In genomic region chr8:124937293-124937692, GRCm38 (mm10) we compare ENCODE assay signal across 23 mouse cellular contexts. TPM values are rescaled to one million over a fixed set of nuclear protein-coding genes. Genes with fewer than 3 reads are reported as not detected.
DNase-seq lines count a peak whose midpoint lies in the region; ATAC-seq lines count a peak whose summit lies in the region.
"Had no signal": no experiment of that assay in that cellular context is flagged by ENCODE, and none has a peak within 500 bp of the region (broad histone marks: within the 10 kb centered on the region; RNA-seq: fewer than 3 reads in every experiment).

No protein-coding gene starts in this region.

- H3K9ac ChIP-seq in heart, embryonic 15.5 days = no peak overlapping the region
- H3K9ac ChIP-seq: forebrain, embryonic 13.5 days; forebrain, postnatal 0 days had no signal

- H3K27me3 ChIP-seq in heart, embryonic 15.5 days = no peaks in the 10 kb centered on the region
- H3K27me3 ChIP-seq in limb, embryonic 10.5 days (ENCODE audit: low read depth, poor library complexity, severe bottlenecking) = no peaks in the 10 kb centered on the region
- H3K27me3 ChIP-seq: forebrain, embryonic 13.5 days had no signal

- peak; percentile 50 for DNase-seq in gastrocnemius, adult 18-20 months (ENCODE audit: low spot score)
- no peak for DNase-seq in gastrocnemius, postnatal 36 days
- peak; percentile 58 to 76 for DNase-seq in heart, adult 18-20 months
- DNase-seq in heart, postnatal 4 days = no peak
- DNase-seq in embryo, embryonic 10.5 days (ENCODE audit: low spot score) = no peak
- DNase-seq in limb, embryonic 10.5 days (ENCODE audit: low spot score) = no peak
- DNase-seq: adrenal gland, postnatal 10 days; B cell, adult 2 months; cerebellum, adult 11-12 months; cerebellum, adult 9-11 months; cerebellum, postnatal 36 days; forebrain, postnatal 0 days; gastrocnemius, postnatal 10 days; kidney, adult 8-10 months had no signal

- peaks cover 9% of the 10 kb centered on the region; the same call in 1 of the 2 replicates for H3K36me3 ChIP-seq in heart, embryonic 15.5 days
- peaks cover 56% of the 10 kb centered on the region for H3K36me3 ChIP-seq in limb, embryonic 10.5 days

- WGBS in heart, embryonic 15.5 days = 67% methylated on average over 4 of the region's 4 CpGs
- WGBS in limb, embryonic 10.5 days = 90% methylated on average over 4 of the region's 4 CpGs

- no peak overlapping the region; the same call in 1 of the 2 replicates for H3K4me2 ChIP-seq in heart, embryonic 15.5 days
- H3K4me2 ChIP-seq: forebrain, embryonic 13.5 days had no signal

- no peaks in the 10 kb centered on the region for H3K9me3 ChIP-seq in heart, embryonic 15.5 days (replicated peaks)
- H3K9me3 ChIP-seq in limb, embryonic 10.5 days (replicated peaks) = no peaks in the 10 kb centered on the region
- H3K9me3 ChIP-seq: embryonic facial prominence, embryonic 10.5 days; forebrain, embryonic 13.5 days had no signal

- peak overlapping the region; percentile 99 for H3K27ac ChIP-seq in brown adipose tissue, adult 24 weeks (replicated peaks; ENCODE audit: low read depth, low read length)
- peak overlapping the region; percentile 89 for H3K27ac ChIP-seq in heart, embryonic 15.5 days
- no peak overlapping the region for H3K27ac ChIP-seq in limb, embryonic 10.5 days
- H3K27ac ChIP-seq: embryonic facial prominence, embryonic 10.5 days; forebrain, embryonic 13.5 days; kidney, postnatal 0 days had no signal

- H3K4me1 ChIP-seq in brown adipose tissue, adult 24 weeks (ENCODE audit: control insufficient read depth, insufficient read depth, insufficient read length, low read length) = peaks cover 35% of the 10 kb centered on the region
- peaks cover 42% of the 10 kb centered on the region for H3K4me1 ChIP-seq in heart, embryonic 15.5 days (replicated peaks)
- H3K4me1 ChIP-seq in limb, embryonic 10.5 days = no peaks in the 10 kb centered on the region
- H3K4me1 ChIP-seq: embryonic facial prominence, embryonic 10.5 days; forebrain, embryonic 13.5 days had no signal

- ATAC-seq in heart, embryonic 15.5 days (replicated peaks; ENCODE audit: insufficient number of reproducible peaks, insufficient read depth, low FRiP score, low read depth) = peak; percentile 61
- ATAC-seq: CD4-positive, CD25-positive, alpha-beta regulatory T cell, adult 4 months; forebrain, embryonic 13.5 days; forebrain, postnatal 0 days; hindbrain, embryonic 16.5 days; inflammation-experienced regulatory T-cells, adult 6 months; intestine, postnatal 0 days had no signal

- H3K4me3 ChIP-seq in brown adipose tissue, adult 24 weeks (ENCODE audit: insufficient read depth, low read depth, low read length) = no peak overlapping the region
- H3K4me3 ChIP-seq in heart, embryonic 15.5 days = no peak overlapping the region
- H3K4me3 ChIP-seq in limb, embryonic 10.5 days = no peak overlapping the region
- H3K4me3 ChIP-seq: embryonic facial prominence, embryonic 10.5 days; forebrain, embryonic 13.5 days had no signal

- intact Hi-C loops in gastrocnemius, postnatal 36 days (cut with DNase I) = no loop called here

RNA-seq across cellular contexts. Expression of gene Egln1, which starts 11.8 kb away (rescaled TPM):
- 100 to 1,000 TPM; 155 to 180 TPM for total RNA-seq in gastrocnemius, adult 18-20 months (2021)
- 100 to 1,000 TPM; 140 to 151 TPM for total RNA-seq in gastrocnemius, postnatal 36 days (2021)
- 100 to 1,000 TPM; 310 to 331 TPM for total RNA-seq in heart, adult 18-20 months (2021)
- 100 to 1,000 TPM; 112 to 115 TPM for total RNA-seq in heart, postnatal 4 days (2021)
- 134 and 142 TPM in 2 replicates for polyA plus RNA-seq in brown adipose tissue, adult 24 weeks (2012; ENCODE audit: insufficient read depth, insufficient read length, missing spikeins)
- polyA plus RNA-seq in heart, embryonic 15.5 days (2015; fragmentation: Nextera tagmentation; extraction: Ambion mirVana) = 16.7 and 18.4 TPM in 2 replicates
- polyA plus RNA-seq in limb, embryonic 10.5 days (2016; fragmentation: Nextera tagmentation; extraction: Ambion mirVana) = 9.9 and 10.1 TPM in 2 replicates

RNA-seq across cellular contexts. Expression of gene Sprtn, which starts 39.6 kb away (rescaled TPM):
- total RNA-seq in gastrocnemius, adult 18-20 months (2021) = 1 to 10 TPM; 5.5 to 5.9 TPM
- 1 to 10 TPM; 5.0 to 6.9 TPM for total RNA-seq in gastrocnemius, postnatal 36 days (2021)
- 10 to 100 TPM; 10.5 to 12.9 TPM for total RNA-seq in heart, adult 18-20 months (2021)
- 10 to 100 TPM; 19.4 to 21.3 TPM for total RNA-seq in heart, postnatal 4 days (2021)
- 10.2 and 14.9 TPM in 2 replicates for polyA plus RNA-seq in brown adipose tissue, adult 24 weeks (2012; ENCODE audit: insufficient read depth, insufficient read length, missing spikeins)
- 7.2 and 9.6 TPM in 2 replicates for polyA plus RNA-seq in heart, embryonic 15.5 days (2015; fragmentation: Nextera tagmentation; extraction: Ambion mirVana)
- 9.3 and 10.4 TPM in 2 replicates for polyA plus RNA-seq in limb, embryonic 10.5 days (2016; fragmentation: Nextera tagmentation; extraction: Ambion mirVana)

RNA-seq across cellular contexts. Expression of gene Exoc8, which starts 39.8 kb away (rescaled TPM):
- total RNA-seq in gastrocnemius, adult 18-20 months (2021) = 1 to 10 TPM; 6.9 to 7.4 TPM
- total RNA-seq in gastrocnemius, postnatal 36 days (2021) = 1 to 10 TPM; 6.3 to 8.0 TPM
- 10 to 100 TPM; 18.4 to 18.7 TPM for total RNA-seq in heart, adult 18-20 months (2021)
- 10 to 100 TPM; 15.6 to 16.9 TPM for total RNA-seq in heart, postnatal 4 days (2021)
- polyA plus RNA-seq in brown adipose tissue, adult 24 weeks (2012; ENCODE audit: insufficient read depth, insufficient read length, missing spikeins) = 9.7 and 13.5 TPM in 2 replicates
- polyA plus RNA-seq in heart, embryonic 15.5 days (2015; fragmentation: Nextera tagmentation; extraction: Ambion mirVana) = 6.5 and 7.6 TPM in 2 replicates
- polyA plus RNA-seq in limb, embryonic 10.5 days (2016; fragmentation: Nextera tagmentation; extraction: Ambion mirVana) = 8.7 and 9.2 TPM in 2 replicates

Comparison
In these comparisons a context has a peak if more than half of its experiments do, and no peak if none do; other contexts are left out.
1. DNase-seq: peak in gastrocnemius, adult 18-20 months (single experiment) and heart, adult 18-20 months (2 of 2); none in gastrocnemius, postnatal 36 days (0 of 2), heart, postnatal 4 days (single experiment), embryo, embryonic 10.5 days (single experiment) and limb, embryonic 10.5 days (single experiment).